Mouse (Mus musculus) MEL (cell line): ENCODE measurements around the gene Brf1. TPM values are rescaled to one million over a fixed set of nuclear protein-coding genes. Genes with fewer than 3 reads are reported as not detected.

Source experiments
- DNase-seq: peaks from one replicate; pipeline ENCODE4 v3.0.0; 2011; ENCODE audit warnings: low read depth, low spot score
- H3K27ac ChIP-seq: 2 replicates; pipeline ENCODE4 v1.5.1; 2012; ENCODE audit warnings: low read depth, mild to moderate bottlenecking, control low read depth, low read length, moderate library complexity; ENCODE audit not compliant: control insufficient read depth
- H3K27me3 ChIP-seq, 2 experiments: fragments of 150-350 bp in 1 of 2; sonication (generic) in 1 of 2; 2 replicates each; pipeline ENCODE4 v1.6.1; 2012; ENCODE audit warnings: low read length in 2 of 2, mild to moderate bottlenecking in 2 of 2, improper control_type of control experiment in 1 of 2, moderate library complexity in 1 of 2; ENCODE audit not compliant: insufficient read depth in 2 of 2, control insufficient read depth in 1 of 2
- H3K36me3 ChIP-seq, 2 experiments: 2 replicates each; pipeline ENCODE4 v1.6.1; 2012 to 2014; ENCODE audit warnings: low read length in 2 of 2, improper control_type of control experiment in 1 of 2, inconsistent platforms in 1 of 2, mild to moderate bottlenecking in 1 of 2; ENCODE audit not compliant: insufficient read depth in 2 of 2, control insufficient read depth in 1 of 2
- H3K4me1 ChIP-seq, 2 experiments: fragments of 150-350 bp in 1 of 2; sonication (generic) in 1 of 2; 2 replicates each; pipeline ENCODE4 v1.6.1; 2012; ENCODE audit warnings: low read length in 2 of 2, improper control_type of control experiment in 1 of 2, mild to moderate bottlenecking in 1 of 2; ENCODE audit not compliant: insufficient read depth in 2 of 2, control insufficient read depth in 1 of 2
- H3K4me3 ChIP-seq, 2 experiments: fragments of 150-350 bp in 1 of 2; sonication (generic) in 1 of 2; 2 replicates each; pipeline ENCODE4 v1.5.1; 2012; ENCODE audit warnings: low read depth in 2 of 2, low read length in 2 of 2, mild to moderate bottlenecking in 2 of 2, moderate library complexity in 2 of 2, control low read depth in 1 of 2, improper control_type of control experiment in 1 of 2; ENCODE audit not compliant: control insufficient read depth in 1 of 2, insufficient read depth in 1 of 2
- H3K79me2 ChIP-seq: 2 replicates; pipeline ENCODE4 v1.6.1; 2012; ENCODE audit warnings: mild to moderate bottlenecking, low read length, moderate library complexity; ENCODE audit not compliant: control insufficient read depth, poor library complexity, insufficient read depth
- H3K9ac ChIP-seq: 2 replicates; pipeline ENCODE4 v1.6.1; 2012; ENCODE audit warnings: low read depth, mild to moderate bottlenecking, control low read depth, low read length, moderate library complexity; ENCODE audit not compliant: control insufficient read depth, poor library complexity, severe bottlenecking
- H3K9me3 ChIP-seq: fragments of 150-350 bp; sonication (generic); replicated peaks from 2 replicates; pipeline ENCODE4 v1.6.1; 2012; ENCODE audit warnings: mild to moderate bottlenecking, low read length, improper control_type of control experiment, moderate library complexity; ENCODE audit not compliant: insufficient read depth
- BHLHE40 ChIP-seq: IDR thresholded peaks from 2 replicates; pipeline ENCODE4 v1.6.1; 2012; ENCODE audit warnings: low read depth, mild to moderate bottlenecking, inconsistent platforms, low read length, improper control_type of control experiment, borderline replicate concordance
- CHD2 ChIP-seq: IDR thresholded peaks from 2 replicates; pipeline ENCODE4 v1.6.1; 2011; ENCODE audit warnings: low read length, improper control_type of control experiment
- CTCF ChIP-seq, 3 experiments: IDR thresholded peaks in 2 of 3; conservative IDR thresholded peaks in 1 of 3; 2 replicates each; pipeline ENCODE4 v1.5.1; 2011 to 2012; ENCODE audit warnings: low read length in 3 of 3, low read depth in 2 of 3, mild to moderate bottlenecking in 2 of 3, improper control_type of control experiment in 1 of 3, inconsistent platforms in 1 of 3, mixed read lengths in 1 of 3, moderate library complexity in 1 of 3; ENCODE audit not compliant: control insufficient read depth in 1 of 3, insufficient read depth in 1 of 3, poor library complexity in 1 of 3, severe bottlenecking in 1 of 3
- E2F4 ChIP-seq: IDR thresholded peaks from 2 replicates; pipeline ENCODE4 v1.6.1; 2011; ENCODE audit warnings: low read depth, low read length, improper control_type of control experiment, borderline replicate concordance
- ETS1 ChIP-seq: IDR thresholded peaks from 2 replicates; pipeline ENCODE4 v1.6.1; 2012; ENCODE audit warnings: low read depth, mild to moderate bottlenecking, inconsistent platforms, low read length, improper control_type of control experiment, moderate library complexity
- GATA1 ChIP-seq: IDR thresholded peaks from 2 replicates; pipeline ENCODE4 v1.6.1; 2011; ENCODE audit warnings: low read depth, low read length, improper control_type of control experiment
- KAT2A ChIP-seq: conservative IDR thresholded peaks from 2 replicates; pipeline ENCODE4 v1.6.1; 2012; ENCODE audit warnings: low read depth, low read length, improper control_type of control experiment, inconsistent platforms
- MAFK ChIP-seq: IDR thresholded peaks from 2 replicates; pipeline ENCODE4 v1.6.1; 2011; ENCODE audit warnings: low read depth, mild to moderate bottlenecking, low read length, improper control_type of control experiment, borderline replicate concordance
- MXI1 ChIP-seq: IDR thresholded peaks from 2 replicates; pipeline ENCODE4 v1.6.1; 2011; ENCODE audit warnings: mild to moderate bottlenecking, low read depth, low read length, improper control_type of control experiment
- POLR2AphosphoS2 ChIP-seq: IDR thresholded peaks from 2 replicates; pipeline ENCODE4 v1.6.1; 2011; ENCODE audit warnings: low read length, improper control_type of control experiment
- RAD21 ChIP-seq: IDR thresholded peaks from 2 replicates; pipeline ENCODE4 v1.6.1; 2011; ENCODE audit warnings: mild to moderate bottlenecking, low read depth, low read length, improper control_type of control experiment
- RCOR1 ChIP-seq: IDR thresholded peaks from 2 replicates; pipeline ENCODE4 v1.6.1; 2012; ENCODE audit warnings: low read depth, mild to moderate bottlenecking, inconsistent platforms, low read length, improper control_type of control experiment
- UBTF ChIP-seq: IDR thresholded peaks from 2 replicates; pipeline ENCODE4 v1.6.1; 2012; ENCODE audit warnings: low read depth, mild to moderate bottlenecking, inconsistent platforms, low read length, improper control_type of control experiment, moderate library complexity, borderline replicate concordance; ENCODE audit not compliant: insufficient read depth
- USF1 ChIP-seq: IDR thresholded peaks from 2 replicates; pipeline ENCODE4 v1.6.1; 2014; ENCODE audit warnings: low read depth, mild to moderate bottlenecking, inconsistent platforms, low read length, improper control_type of control experiment, moderate library complexity
- ZC3H11A ChIP-seq: IDR thresholded peaks from 2 replicates; pipeline ENCODE4 v1.6.1; 2012; ENCODE audit warnings: low read depth, mild to moderate bottlenecking, inconsistent platforms, low read length, improper control_type of control experiment
- ZMIZ1 ChIP-seq: IDR thresholded peaks from 2 replicates; pipeline ENCODE4 v1.6.1; 2012; ENCODE audit warnings: low read depth, mild to moderate bottlenecking, inconsistent platforms, low read length, improper control_type of control experiment, moderate library complexity
- ZNF384 ChIP-seq: IDR thresholded peaks from 2 replicates; pipeline ENCODE4 v1.6.1; 2012; ENCODE audit warnings: low read depth, mild to moderate bottlenecking, inconsistent platforms, low read length, improper control_type of control experiment
- polyA plus RNA-seq, 2 experiments: library from polyadenylated mRNA; stranded (reverse) in 1 of 2; unstranded in 1 of 2; fragments of >175 nt in 1 of 2; fragments of >200 nt in 1 of 2; gene quantifications; 2 replicates each; pipeline versions ENCODE4 v1.2.1 to v1.2.4; 2012; ENCODE audit warnings: low replicate concordance in 2 of 2, low read depth in 1 of 2; ENCODE audit not compliant: insufficient read length in 2 of 2, insufficient read depth in 1 of 2, missing spikeins in 1 of 2
- total RNA-seq: library from RNA; depleted of rRNA; stranded (reverse); fragments of 300-350 nt; gene quantifications from 2 replicates; pipeline ENCODE4 v1.2.3, GENCODE M21; 2012

The Brf1 gene
- total and polyA plus RNA-seq, 3 experiments = 105 to 159 TPM; not detected in 1

- TF ChIP-seq CTCF (IDR thresholded peaks at IDR 0.05 in 2 of 3, conservative IDR thresholded peaks at IDR 0.05 in 1 of 3; ENCODE audit: control insufficient read depth in 1 of 3, insufficient read depth in 1 of 3, low read depth in 2 of 3, low read length in 3 of 3, poor library complexity in 1 of 3, severe bottlenecking in 1 of 3) (no peak), ZMIZ1 (no peak)
- peaks cover 0 to 3% of the 10 kb centered on the region in 2 experiments; a peak in 3 of 4 replicates for H3K36me3 ChIP-seq
- H3K4me1 ChIP-seq = peaks cover 5 to 15% of the 10 kb centered on the region in 2 experiments; a peak in 3 of 4 replicates
Measured at GRCm38 (mm10) chr12:113021488-113021887, 21.0 kb upstream of the Brf1 start.

GRCm38 (mm10) chr12:113018763-113019162, 18.3 kb upstream of the Brf1 start:
- Histone ChIP-seq H3K27ac (no peak overlapping the region), H3K79me2 (peaks cover 31% of the 10 kb centered on the region), H3K9ac (no peak overlapping the region), H3K27me3 (no peaks in the 10 kb centered on the region), H3K4me3 (no peak overlapping the region), H3K9me3 (no peaks in the 10 kb centered on the region), H3K4me1 (peaks cover 7 to 25% of the 10 kb centered on the region in 2 experiments), H3K36me3 (peaks cover 0 to 10% of the 10 kb centered on the region in 2 experiments; a peak in 3 of 4 replicates)
- no peak for DNase-seq
- TF ChIP-seq MAFK = no peak
- no peak for TF ChIP-seq BHLHE40
- TF ChIP-seq KAT2A = no peak

More at GRCm38 (mm10) chr12:113021488-113021887, 21.0 kb upstream of the Brf1 start:
- Histone ChIP-seq H3K4me3 (no peak overlapping the region), H3K27ac (no peak overlapping the region), H3K9me3 (no peaks in the 10 kb centered on the region), H3K79me2 (peaks cover 13% of the 10 kb centered on the region; the same call in 1 of the 2 replicates), H3K27me3 (no peaks in the 10 kb centered on the region), H3K9ac (no peak overlapping the region)
- DNase-seq = no peak

- Histone ChIP-seq H3K36me3 (peaks cover 0 to 18% of the 10 kb centered on the region in 2 experiments; a peak in 3 of 4 replicates), H3K27me3 (no peaks in the 10 kb centered on the region), H3K4me1 (peaks cover 12 to 30% of the 10 kb centered on the region in 2 experiments), H3K4me3 (no peak overlapping the region), H3K9ac (no peak overlapping the region), H3K9me3 (no peaks in the 10 kb centered on the region), H3K27ac (no peak overlapping the region), H3K79me2 (peaks cover 31% of the 10 kb centered on the region)
- no peak for DNase-seq
- no peak for TF ChIP-seq MXI1
- no peak for TF ChIP-seq ETS1
- TF ChIP-seq E2F4 = no peak
- TF ChIP-seq CHD2 = no peak
- no peak for TF ChIP-seq RAD21
- TF ChIP-seq USF1 = no peak
- TF ChIP-seq ZNF384 = no peak
- no peak for TF ChIP-seq GATA1
- TF ChIP-seq ZC3H11A = no peak
- no peak for TF ChIP-seq RCOR1
- TF ChIP-seq POLR2AphosphoS2 = no peak
- no peak for TF ChIP-seq UBTF
- no peak for TF ChIP-seq ZMIZ1
Measured at GRCm38 (mm10) chr12:113017429-113017984, 17.0 kb upstream of the Brf1 start.
